Mouse (Mus musculus) intestine, embryonic 14.5 days (tissue): ENCODE results near the gene Cbr3. TPM values are rescaled to one million over a fixed set of nuclear protein-coding genes. Genes with fewer than 3 reads are reported as not detected.
"Not testable (repeated sequence)": the region's sequence is repeated elsewhere in the genome, so short reads cannot be mapped to it uniquely, and the experiment has no call there.

Source experiments
- ATAC-seq: fragments of 200-750 bp; cut with Nextera tagmentation; replicated peaks from 2 replicates; pipeline ENCODE4 v1.8.0; 2017; ENCODE audit warnings: low read depth, moderate number of reproducible peaks, moderate TSS enrichment, moderate library complexity; ENCODE audit not compliant: low FRiP score, low TSS enrichment
- DNase-seq: peaks from one replicate; pipeline ENCODE4 v3.0.0-alpha.2; 2018; ENCODE audit warnings: low spot score
- H3K27ac ChIP-seq: fragments of 300-500 bp; sonication (generic); 2 replicates; pipeline ENCODE4 v1.5.1; 2014; ENCODE audit warnings: low read depth, mild to moderate bottlenecking, control low read depth
- H3K27me3 ChIP-seq: fragments of 300-500 bp; sonication (generic); replicated peaks from 2 replicates; pipeline ENCODE4 v1.6.1; 2014; ENCODE audit warnings: low read length, control low read depth; ENCODE audit not compliant: control insufficient read depth, insufficient read depth
- H3K36me3 ChIP-seq: fragments of 300-500 bp; sonication (generic); 2 replicates; pipeline ENCODE4 v1.6.1; 2014; ENCODE audit warnings: low read length, control low read depth; ENCODE audit not compliant: control insufficient read depth, insufficient read depth
- H3K4me1 ChIP-seq: fragments of 300-500 bp; sonication (generic); replicated peaks from 2 replicates; pipeline ENCODE4 v1.6.1; 2014; ENCODE audit warnings: low read length, control low read depth, mixed read lengths; ENCODE audit not compliant: control insufficient read depth, insufficient read depth
- H3K4me2 ChIP-seq: fragments of 300-500 bp; sonication (generic); 2 replicates; pipeline ENCODE4 v1.6.1; 2014; ENCODE audit warnings: low read length
- H3K4me3 ChIP-seq: fragments of 300-500 bp; sonication (generic); 2 replicates; pipeline ENCODE4 v1.5.1; 2014; ENCODE audit warnings: low read depth, low read length, control low read depth, mixed read lengths
- H3K9ac ChIP-seq: fragments of 300-500 bp; sonication (generic); 2 replicates; pipeline ENCODE4 v1.6.1; 2014; ENCODE audit warnings: mild to moderate bottlenecking, low read length
- H3K9me3 ChIP-seq: fragments of 300-500 bp; sonication (generic); 2 replicates; pipeline ENCODE4 v1.6.1; 2016; ENCODE audit warnings: low read length, control low read depth; ENCODE audit not compliant: control insufficient read depth
- WGBS: fragments of 180-500 bp; shearing (Covaris S2); extraction: QIAGEN DNeasy Blood & Tissue Kit; methylation state at CpG from one replicate; pipeline ENCODE4 v1.1.7; 2014; 5-methylcytosine and 5-hydroxymethylcytosine counted together
- polyA plus RNA-seq: library from polyadenylated mRNA; unstranded; fragments of >200 nt; fragmentation: Nextera tagmentation; extraction: Ambion mirVana; gene quantifications from 2 replicates; pipeline ENCODE4 v1.2.1, GENCODE M21; 2014

Cbr3 gene
- polyA plus RNA-seq: 1.7 and 1.9 TPM in 2 replicates

DNA sequence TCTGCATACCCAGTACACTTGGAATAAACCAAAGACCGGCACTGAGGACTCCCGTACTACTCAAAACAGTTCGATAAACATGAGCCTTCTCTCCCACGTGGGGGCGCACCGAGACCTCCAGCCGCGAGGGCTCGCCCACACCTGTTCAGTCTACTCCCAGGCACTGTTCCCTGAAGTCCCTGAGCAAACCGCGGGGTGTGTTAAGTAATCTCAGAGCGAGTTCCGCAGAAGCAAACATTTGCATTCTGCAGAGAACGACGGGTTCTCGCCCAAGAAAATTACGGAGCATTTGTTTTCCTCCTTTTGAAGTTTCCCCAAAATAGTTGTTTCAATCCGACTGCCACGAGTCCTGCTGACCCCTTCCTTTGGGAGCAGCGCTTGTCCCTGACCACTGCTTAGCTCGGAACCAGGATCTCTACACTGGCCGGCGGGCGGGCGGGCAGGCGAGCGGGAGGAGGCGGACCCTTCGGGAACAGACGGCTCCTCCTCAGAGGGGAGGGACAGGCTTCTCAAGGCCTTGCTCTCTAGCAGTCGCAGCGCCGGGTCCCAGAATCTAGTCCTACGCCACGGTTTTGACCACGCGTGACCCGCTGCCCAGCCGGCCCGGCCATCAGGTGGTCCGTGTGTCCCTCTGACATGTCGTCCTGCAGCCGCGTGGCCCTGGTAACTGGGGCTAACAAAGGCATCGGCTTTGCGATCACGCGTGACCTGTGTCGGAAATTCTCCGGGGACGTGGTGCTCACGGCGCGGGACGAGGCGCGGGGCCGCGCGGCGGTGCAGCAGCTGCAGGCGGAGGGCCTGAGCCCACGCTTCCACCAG is at the start of gene Cbr3:
TSS of gene Cbr3 (plus strand) at position 527 of the 819 bp plus-strand sequence.
- Histone ChIP-seq H3K4me2 (peak within 1 kb of the TSS; percentile 88), H3K4me1 (peaks cover 8% of the 10 kb centered on the region; the same call in 1 of the 2 replicates), H3K4me3 (peak within 1 kb of the TSS; percentile 39), H3K27me3 (peaks cover 46% of the 10 kb centered on the region), H3K36me3 (no peaks in the 10 kb centered on the region), H3K9me3 (no peaks in the 10 kb centered on the region), H3K9ac (peak within 1 kb of the TSS; percentile 29), H3K27ac (no peak within 1 kb of the TSS)
- peak; percentile 83 for DNase-seq
- ATAC-seq: peak; percentile 86
- under 1% methylated on average over 63 of the region's 63 CpGs for WGBS

DNA sequence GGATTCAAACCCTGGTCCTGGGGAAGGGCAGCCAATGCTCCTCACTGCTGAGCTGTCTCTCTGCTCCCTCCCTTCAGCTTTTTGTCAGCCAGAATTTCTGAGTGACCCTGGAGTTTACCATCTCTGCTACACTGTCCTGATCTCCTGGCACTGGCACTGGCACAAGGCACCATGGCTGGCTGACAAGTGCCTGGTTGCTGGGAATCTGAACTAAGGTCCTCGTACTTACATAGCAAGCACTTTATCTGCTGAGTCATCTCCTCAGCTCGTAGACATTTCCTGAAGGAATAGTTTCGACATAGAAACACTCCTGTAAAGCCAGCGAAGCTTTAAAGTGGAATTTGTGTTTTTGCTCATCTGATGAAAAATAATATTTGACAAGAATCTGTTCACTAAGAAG is 39.0 kb upstream of the Cbr3 start:
- no peaks in the 10 kb centered on the region for H3K27me3 ChIP-seq
- H3K4me3 ChIP-seq: no peak overlapping the region
- H3K27ac ChIP-seq: no peak overlapping the region
- WGBS: 58% methylated on average over 4 of the region's 4 CpGs
- H3K4me2 ChIP-seq: no peak overlapping the region
- no peak overlapping the region for H3K9ac ChIP-seq
- H3K9me3 ChIP-seq: no peaks in the 10 kb centered on the region
- ATAC-seq (no peak), DNase-seq (peak; percentile 41)
- H3K36me3 ChIP-seq: no peaks in the 10 kb centered on the region
- H3K4me1 ChIP-seq: no peaks in the 10 kb centered on the region

DNA sequence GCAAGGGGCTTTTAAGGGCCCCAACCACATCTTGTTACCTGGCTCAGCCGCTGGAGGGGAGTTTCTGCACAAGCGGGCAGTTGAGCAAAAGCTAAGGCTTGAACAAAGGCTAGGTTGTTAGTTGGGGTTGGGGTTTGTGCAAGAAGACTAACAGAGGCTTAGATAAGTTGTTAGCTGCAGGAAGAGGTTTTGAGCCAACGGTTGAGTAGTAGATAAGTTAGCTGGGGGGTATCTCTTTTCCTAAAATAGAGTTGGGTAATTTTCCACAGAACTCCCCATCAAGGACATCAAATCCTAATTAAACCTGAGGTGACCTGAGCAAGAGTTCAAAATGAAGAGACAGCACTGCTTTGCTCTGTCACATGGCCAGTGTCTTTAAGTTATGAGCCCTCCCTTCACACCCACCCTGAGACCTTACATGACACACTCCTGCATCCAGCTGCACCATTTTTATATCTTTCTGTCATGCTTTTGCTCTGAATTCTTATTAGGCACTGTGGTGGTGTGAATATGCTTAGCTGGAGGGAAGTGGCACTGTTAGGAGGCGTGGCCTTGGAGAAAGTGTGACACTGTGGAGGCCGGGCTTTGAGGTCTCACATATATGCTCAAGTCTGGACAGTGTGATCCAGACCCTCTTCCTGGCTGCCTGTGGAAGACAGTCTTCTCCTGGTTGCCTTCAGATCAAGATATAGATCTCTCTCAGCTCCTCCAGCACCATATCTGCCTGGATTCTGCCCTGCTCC is 34.4 kb upstream of the Cbr3 start:
- no peak overlapping the region for H3K4me2 ChIP-seq

DNA sequence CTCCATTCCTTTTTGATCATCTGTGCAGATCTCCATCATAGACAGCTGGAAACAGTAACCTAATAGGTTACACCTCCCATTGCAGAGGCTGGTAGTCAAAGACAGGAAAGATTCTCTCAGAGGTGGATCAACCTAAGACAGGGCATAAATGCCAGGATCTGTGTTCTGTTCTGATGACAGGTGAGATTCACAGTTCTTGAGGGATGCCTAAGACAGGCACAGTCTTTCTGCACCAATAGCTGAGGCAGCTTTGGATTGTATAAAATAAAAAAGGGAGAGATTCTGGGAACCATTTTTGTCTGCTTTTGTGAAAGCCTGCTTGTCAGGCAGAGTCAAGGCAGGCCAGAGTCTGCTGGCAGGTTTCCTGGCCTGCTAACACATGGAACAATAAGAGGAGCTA is 15.0 kb upstream of the Cbr3 start:
- ATAC-seq: no peak

More for the DNA sequence above, 34.4 kb upstream of the Cbr3 start:
- Histone ChIP-seq H3K4me3 (no peak overlapping the region), H3K27me3 (no peaks in the 10 kb centered on the region), H3K36me3 (no peaks in the 10 kb centered on the region), H3K9ac (no peak overlapping the region), H3K4me1 (no peaks in the 10 kb centered on the region), H3K27ac (no peak overlapping the region), H3K9me3 (no peaks in the 10 kb centered on the region)
- peak; percentile 10 for DNase-seq
- 83% methylated on average over 5 of the region's 5 CpGs for WGBS
- ATAC-seq: no peak

DNA sequence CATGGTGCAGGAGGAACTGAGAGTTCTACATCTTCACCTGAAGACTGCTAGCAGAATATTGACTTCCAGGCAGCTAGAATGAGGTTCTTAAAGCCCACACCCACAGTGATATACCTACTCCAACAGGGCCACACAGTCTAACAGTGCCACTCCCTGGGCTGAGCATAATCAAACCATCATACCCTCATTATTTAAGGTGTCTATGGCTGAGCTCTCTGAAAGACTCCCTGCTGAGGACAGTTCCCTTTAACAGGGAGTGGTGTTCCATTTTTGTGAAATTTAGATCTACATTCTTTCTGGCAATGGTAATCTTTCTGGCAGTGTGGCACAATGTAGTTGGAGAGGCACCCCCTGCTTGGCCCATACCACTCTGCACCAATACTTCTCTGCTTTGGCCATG is 13.5 kb upstream of the Cbr3 start:
- DNase-seq (peak; percentile 20), ATAC-seq (no peak)
- Histone ChIP-seq H3K36me3 (no peaks in the 10 kb centered on the region), H3K4me2 (no peak overlapping the region), H3K9ac (no peak overlapping the region), H3K9me3 (peaks cover 10% of the 10 kb centered on the region), H3K27ac (no peak overlapping the region), H3K4me1 (no peaks in the 10 kb centered on the region), H3K4me3 (no peak overlapping the region), H3K27me3 (no peaks in the 10 kb centered on the region)

More for the DNA sequence above, 15.0 kb upstream of the Cbr3 start:
- DNase-seq: peak; percentile 24
- Histone ChIP-seq H3K9ac (no peak overlapping the region), H3K4me3 (no peak overlapping the region), H3K36me3 (no peaks in the 10 kb centered on the region), H3K9me3 (peaks cover 10% of the 10 kb centered on the region), H3K4me1 (no peaks in the 10 kb centered on the region), H3K27me3 (no peaks in the 10 kb centered on the region), H3K27ac (no peak overlapping the region), H3K4me2 (no peak overlapping the region)

DNA sequence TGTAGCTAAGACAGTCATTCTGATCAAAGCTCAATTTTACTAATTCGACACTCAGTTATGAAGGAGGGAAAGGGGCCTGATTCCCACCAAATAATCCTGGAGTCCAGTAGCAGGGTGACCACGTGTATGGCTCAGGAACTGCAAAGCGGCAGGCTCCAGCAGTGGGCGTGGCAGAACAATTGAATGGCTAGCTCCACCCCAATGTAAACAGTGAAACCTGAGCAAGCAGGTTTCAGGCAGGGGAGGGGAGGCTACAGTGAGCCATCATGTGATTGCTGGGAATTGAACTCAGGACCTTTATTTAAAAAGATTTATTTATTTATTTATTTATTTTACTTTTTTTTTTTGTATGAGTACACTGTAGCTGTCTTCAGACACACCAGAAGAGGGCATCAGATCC is 12.5 kb upstream of the Cbr3 start:
- H3K36me3 ChIP-seq, ATAC-seq, H3K9me3 ChIP-seq, H3K4me2 ChIP-seq, H3K4me1 ChIP-seq, H3K9ac ChIP-seq, H3K27ac ChIP-seq, H3K4me3 ChIP-seq, H3K27me3 ChIP-seq: not testable (repeated sequence)
- WGBS: 35% methylated on average over 4 of the region's 4 CpGs
- DNase-seq: peak; percentile 49

DNA sequence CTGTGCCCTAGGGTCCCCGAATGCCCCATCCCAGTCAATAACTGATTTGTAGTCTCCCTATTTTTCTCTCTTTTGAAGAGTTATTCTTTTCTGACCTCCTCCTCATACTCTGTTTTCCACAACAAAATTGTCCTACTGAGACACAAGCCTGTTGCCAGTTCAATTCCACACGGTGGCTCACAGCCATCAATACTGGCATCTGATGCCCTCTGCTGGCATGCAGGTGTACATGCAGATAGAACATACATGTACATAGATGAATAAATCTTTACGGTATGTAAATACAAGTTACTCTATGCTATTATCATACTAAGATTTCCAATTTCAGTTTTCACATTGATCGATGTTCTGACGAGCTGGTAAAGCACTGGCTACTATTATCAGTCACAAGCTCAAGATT is 12.0 kb upstream of the Cbr3 start:
- Histone ChIP-seq H3K4me1 (no peaks in the 10 kb centered on the region), H3K27me3 (no peaks in the 10 kb centered on the region), H3K4me2 (no peak overlapping the region), H3K36me3 (no peaks in the 10 kb centered on the region), H3K9ac (no peak overlapping the region), H3K27ac (no peak overlapping the region), H3K4me3 (no peak overlapping the region), H3K9me3 (peaks cover 10% of the 10 kb centered on the region)
- WGBS: 93% methylated on average over 5 of the region's 5 CpGs
- peak; percentile 44 for DNase-seq
- no peak for ATAC-seq

DNA sequence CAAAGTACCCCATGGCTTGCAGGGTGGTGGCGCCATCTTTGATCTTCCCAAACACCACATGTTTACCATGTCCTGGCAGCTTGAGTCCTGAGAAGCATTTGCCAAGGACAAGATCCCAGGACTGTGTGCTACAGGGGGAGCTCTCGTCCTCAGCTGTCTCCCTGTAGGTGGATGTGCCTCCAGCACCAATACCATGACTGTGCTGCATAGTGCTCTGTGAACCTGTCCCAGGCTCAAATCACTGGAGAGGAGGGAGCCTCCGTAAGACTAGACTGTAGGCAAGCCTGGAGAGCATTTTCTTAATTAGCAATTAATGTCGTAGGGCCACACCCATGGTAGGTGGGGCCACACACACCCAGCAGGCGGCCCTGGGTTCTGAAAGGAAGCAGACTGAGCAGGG is 6.6 kb upstream of the Cbr3 start:
- H3K4me3 ChIP-seq: no peak overlapping the region
- DNase-seq (peak; percentile 37), ATAC-seq (no peak)
- no peaks in the 10 kb centered on the region for H3K9me3 ChIP-seq
- no peaks in the 10 kb centered on the region for H3K4me1 ChIP-seq
- H3K9ac ChIP-seq: no peak overlapping the region
- no peaks in the 10 kb centered on the region for H3K36me3 ChIP-seq
- no peak overlapping the region for H3K4me2 ChIP-seq
- peaks cover 4% of the 10 kb centered on the region; the same call in 1 of the 2 replicates for H3K27me3 ChIP-seq
- H3K27ac ChIP-seq: no peak overlapping the region
- WGBS: 80% methylated on average over 5 of the region's 5 CpGs
